22 mouse cellular contexts compared by ENCODE assay signal in genomic region chr16:38760239-38760638, GRCm38 (mm10). TPM values are rescaled to one million over a fixed set of nuclear protein-coding genes. Genes with fewer than 3 reads are reported as not detected.
DNase-seq lines count a peak whose midpoint lies in the region; ATAC-seq and TF ChIP-seq lines count a peak whose summit lies in the region.
"Had no signal": no experiment of that assay in that cellular context is flagged by ENCODE, and none has a peak within 500 bp of the region (broad histone marks: within the 10 kb centered on the region; RNA-seq: fewer than 3 reads in every experiment).

No protein-coding gene starts in this region.

- no peaks in the 10 kb centered on the region for H3K27me3 ChIP-seq in heart, embryonic 10.5 days (ENCODE audit: insufficient read depth, poor library complexity, severe bottlenecking)
- no peaks in the 10 kb centered on the region for H3K27me3 ChIP-seq in kidney, postnatal 0 days (ENCODE audit: insufficient read depth, low read length)
- H3K27me3 ChIP-seq in kidney, embryonic 14.5 days (ENCODE audit: control insufficient read depth, insufficient read depth, low read length), result no peaks in the 10 kb centered on the region
- 0 out of 2 replicates have a peak, but pooled peaks cover 3% of the 10 kb centered on the region for H3K27me3 ChIP-seq in liver, postnatal 0 days (ENCODE audit: insufficient read depth, low read length)
- H3K27me3 ChIP-seq: forebrain, embryonic 13.5 days; heart, embryonic 15.5 days; hindbrain, embryonic 12.5 days had no signal

- WGBS in heart, embryonic 10.5 days, result 91% methylated on average over 5 of the region's 5 CpGs
- 84% methylated on average over 5 of the region's 5 CpGs for WGBS in kidney, postnatal 0 days
- WGBS in kidney, embryonic 14.5 days, result 88% methylated on average over 5 of the region's 5 CpGs
- 81% methylated on average over 5 of the region's 5 CpGs for WGBS in liver, postnatal 0 days (ENCODE audit: insufficient replicate concordance)

- no peak overlapping the region for H3K27ac ChIP-seq in heart, embryonic 10.5 days
- H3K27ac ChIP-seq in kidney, postnatal 0 days, result peak overlapping the region; percentile 21; the same call in 1 of the 2 replicates
- H3K27ac ChIP-seq in kidney, embryonic 14.5 days (ENCODE audit: low read depth, low read length), result no peak overlapping the region
- peak overlapping the region; percentile 41 for H3K27ac ChIP-seq in liver, postnatal 0 days (ENCODE audit: low read depth)
- H3K27ac ChIP-seq in brown adipose tissue, adult 24 weeks (replicated peaks; ENCODE audit: low read depth, low read length), result 0 out of 2 replicates have a peak overlapping the region, but pooled peaks have one; percentile 21
- H3K27ac ChIP-seq: forebrain, embryonic 13.5 days; heart, embryonic 15.5 days; hindbrain, embryonic 12.5 days had no signal

- H3K4me3 ChIP-seq in heart, embryonic 10.5 days, result no peak overlapping the region
- no peak overlapping the region for H3K4me3 ChIP-seq in kidney, postnatal 0 days (replicated peaks; ENCODE audit: low read depth, low read length)
- H3K4me3 ChIP-seq in kidney, embryonic 14.5 days (ENCODE audit: low read length), result no peak overlapping the region
- no peak overlapping the region for H3K4me3 ChIP-seq in liver, postnatal 0 days (ENCODE audit: low read depth, low read length)
- no peak overlapping the region for H3K4me3 ChIP-seq in brown adipose tissue, adult 24 weeks (ENCODE audit: insufficient read depth, low read depth, low read length)
- H3K4me3 ChIP-seq: forebrain, embryonic 13.5 days; gastrocnemius, adult 2 months; heart, embryonic 15.5 days; hindbrain, embryonic 12.5 days had no signal

- DNase-seq in heart, embryonic 10.5 days (ENCODE audit: low spot score), result peak; percentile 22
- no peak for DNase-seq in heart, postnatal 36 days
- no peak for DNase-seq in kidney, postnatal 0 days (ENCODE audit: low spot score)
- no peak for DNase-seq in liver, postnatal 0 days
- DNase-seq in liver, result no peak
- no peak for DNase-seq in lung, postnatal 36 days
- DNase-seq: adrenal gland, postnatal 10 days; cerebellum, adult 18-20 months; cerebellum, adult 9-11 months; cerebellum, postnatal 36 days; forebrain, postnatal 0 days; gastrocnemius, adult 2 months; gastrocnemius, postnatal 25 days had no signal

- H3K4me1 ChIP-seq in heart, embryonic 10.5 days, result peaks cover 18% of the 10 kb centered on the region; the same call in 1 of the 2 replicates
- H3K4me1 ChIP-seq in kidney, postnatal 0 days (replicated peaks; ENCODE audit: insufficient read depth, low read length), result peaks cover 4% of the 10 kb centered on the region
- H3K4me1 ChIP-seq in kidney, embryonic 14.5 days (ENCODE audit: control insufficient read depth, insufficient read depth, low read length), result no peaks in the 10 kb centered on the region
- H3K4me1 ChIP-seq in liver, postnatal 0 days (ENCODE audit: insufficient read depth), result peaks cover 4% of the 10 kb centered on the region; the same call in 1 of the 2 replicates
- peaks cover 31% of the 10 kb centered on the region for H3K4me1 ChIP-seq in brown adipose tissue, adult 24 weeks (ENCODE audit: control insufficient read depth, insufficient read depth, insufficient read length, low read length)
- H3K4me1 ChIP-seq: hindbrain, embryonic 12.5 days had no signal

- ATAC-seq in kidney, postnatal 0 days (replicated peaks; ENCODE audit: low FRiP score, low read depth), result 0 out of 2 replicates have a peak, but pooled peaks have one; percentile 38
- ATAC-seq in kidney, embryonic 14.5 days (ENCODE audit: low FRiP score, low TSS enrichment), result no peak
- ATAC-seq in liver, postnatal 0 days, result no peak
- ATAC-seq: forebrain, embryonic 13.5 days; forebrain, postnatal 0 days; hindbrain, embryonic 16.5 days had no signal

- TF ChIP-seq CTCF in kidney, postnatal 0 days (IDR thresholded peaks at IDR 0.05; ENCODE audit: low read depth), result no peak
- no peak for TF ChIP-seq CTCF in liver, postnatal 0 days (IDR thresholded peaks at IDR 0.05; ENCODE audit: low read depth)

- no peak overlapping the region for H3K9ac ChIP-seq in kidney, postnatal 0 days (ENCODE audit: low read depth, low read length)
- no peak overlapping the region for H3K9ac ChIP-seq in kidney, embryonic 14.5 days (ENCODE audit: low read depth, low read length)
- no peak overlapping the region for H3K9ac ChIP-seq in liver, postnatal 0 days (replicated peaks)
- H3K9ac ChIP-seq: forebrain, embryonic 13.5 days; forebrain, postnatal 0 days; heart, embryonic 15.5 days; hindbrain, embryonic 12.5 days had no signal

- no peak overlapping the region for H3K4me2 ChIP-seq in kidney, postnatal 0 days (ENCODE audit: low read length)
- H3K4me2 ChIP-seq in kidney, embryonic 14.5 days (replicated peaks; ENCODE audit: low read depth, low read length), result no peak overlapping the region
- no peak overlapping the region for H3K4me2 ChIP-seq in liver, postnatal 0 days (ENCODE audit: low read depth, low read length)
- H3K4me2 ChIP-seq: forebrain, embryonic 13.5 days; heart, embryonic 11.5 days; heart, embryonic 15.5 days; hindbrain, embryonic 12.5 days had no signal

- no peak for TF ChIP-seq EP300 in liver, postnatal 0 days (IDR thresholded peaks at IDR 0.05; ENCODE audit: low read depth)

- peaks cover 40% of the 10 kb centered on the region for H3K36me3 ChIP-seq in heart, embryonic 10.5 days
- H3K36me3 ChIP-seq in kidney, postnatal 0 days (ENCODE audit: insufficient read depth, low read length), result 0 out of 2 replicates have a peak, but pooled peaks cover 2% of the 10 kb centered on the region
- H3K36me3 ChIP-seq in kidney, embryonic 14.5 days (ENCODE audit: control insufficient read depth, insufficient read depth, low read length), result peaks cover 14% of the 10 kb centered on the region; the same call in 1 of the 2 replicates
- H3K36me3 ChIP-seq in liver, postnatal 0 days (replicated peaks; ENCODE audit: insufficient read depth, low read length), result no peaks in the 10 kb centered on the region

- intact Hi-C loops in heart, postnatal 36 days (cut with DNase I), result loop anchor here (2.0 to 5.0 kb wide), 2 partner anchors 17 to 52 kb away; partner anchors contain the start of gene B4galt4

- no peaks in the 10 kb centered on the region for H3K9me3 ChIP-seq in heart, embryonic 10.5 days
- H3K9me3 ChIP-seq in kidney, postnatal 0 days (replicated peaks; ENCODE audit: low read length), result no peaks in the 10 kb centered on the region
- H3K9me3 ChIP-seq in kidney, embryonic 14.5 days (ENCODE audit: control insufficient read depth, low read length), result no peaks in the 10 kb centered on the region
- H3K9me3 ChIP-seq in liver, postnatal 0 days (ENCODE audit: low read length), result no peaks in the 10 kb centered on the region
- H3K9me3 ChIP-seq: forebrain, embryonic 13.5 days; heart, embryonic 15.5 days; hindbrain, embryonic 12.5 days had no signal

RNA-seq across cellular contexts. Expression of gene B4galt4, which starts 18.2 kb away (rescaled TPM):
- polyA plus RNA-seq in heart, embryonic 10.5 days (2016; fragmentation: Nextera tagmentation; extraction: Ambion mirVana), result 28.5 and 34.6 TPM in 2 replicates
- 10 to 100 TPM; 10.1 to 11.9 TPM for total RNA-seq in heart, postnatal 36 days (2021)
- 28.8 and 29.9 TPM in 2 replicates for polyA plus RNA-seq in kidney, postnatal 0 days (2015; fragmentation: Nextera tagmentation; extraction: Ambion mirVana)
- polyA plus RNA-seq in kidney, embryonic 14.5 days (2014; fragmentation: Nextera tagmentation; extraction: Ambion mirVana), result 24.5 and 32.7 TPM in 2 replicates
- 3.0 and 3.4 TPM in 2 replicates for polyA plus RNA-seq in liver, postnatal 0 days (2015; fragmentation: Nextera tagmentation; extraction: Ambion mirVana)
- 2.4 and 3.5 TPM in 2 replicates for polyA plus RNA-seq in brown adipose tissue, adult 24 weeks (2012; ENCODE audit: insufficient read depth, insufficient read length, missing spikeins)
- total RNA-seq: MEL had no signal

RNA-seq across cellular contexts. Expression of gene Upk1b, which starts 39.9 kb away (rescaled TPM):
- 40.6 and 43.0 TPM in 2 replicates for polyA plus RNA-seq in heart, embryonic 10.5 days (2016; fragmentation: Nextera tagmentation; extraction: Ambion mirVana)
- total RNA-seq in heart, postnatal 36 days (2021), result 1 to 10 TPM; 3.1 to 5.9 TPM
- 33.9 and 47.9 TPM in 2 replicates for polyA plus RNA-seq in kidney, postnatal 0 days (2015; fragmentation: Nextera tagmentation; extraction: Ambion mirVana)
- 1.6 and 2.2 TPM in 2 replicates for polyA plus RNA-seq in kidney, embryonic 14.5 days (2014; fragmentation: Nextera tagmentation; extraction: Ambion mirVana)
- polyA plus RNA-seq in liver, postnatal 0 days (2015; fragmentation: Nextera tagmentation; extraction: Ambion mirVana), result 2.6 and 2.8 TPM in 2 replicates
- not detected in 2 replicates for polyA plus RNA-seq in brown adipose tissue, adult 24 weeks (2012; ENCODE audit: insufficient read depth, insufficient read length, missing spikeins)
- total RNA-seq: gastrocnemius, adult 2 months; gastrocnemius, postnatal 25 days; granulocyte monocyte progenitor cell, adult 5-6 weeks; MEL had no signal
- polyA plus RNA-seq: forebrain, embryonic 13.5 days had no signal

RNA-seq across cellular contexts. Expression of gene Arhgap31, which starts 47.2 kb away (rescaled TPM):
- 27.7 and 37.4 TPM in 2 replicates for polyA plus RNA-seq in heart, embryonic 10.5 days (2016; fragmentation: Nextera tagmentation; extraction: Ambion mirVana)
- 10 to 100 TPM; 37.4 to 43.5 TPM for total RNA-seq in heart, postnatal 36 days (2021)
- 5.4 and 5.9 TPM in 2 replicates for polyA plus RNA-seq in kidney, postnatal 0 days (2015; fragmentation: Nextera tagmentation; extraction: Ambion mirVana)
- 7.3 and 10.0 TPM in 2 replicates for polyA plus RNA-seq in kidney, embryonic 14.5 days (2014; fragmentation: Nextera tagmentation; extraction: Ambion mirVana)
- polyA plus RNA-seq in liver, postnatal 0 days (2015; fragmentation: Nextera tagmentation; extraction: Ambion mirVana), result 1.6 and 1.7 TPM in 2 replicates
- 7.5 and 9.7 TPM in 2 replicates for polyA plus RNA-seq in brown adipose tissue, adult 24 weeks (2012; ENCODE audit: insufficient read depth, insufficient read length, missing spikeins)

Comparison
In these comparisons a context has a peak if more than half of its experiments do, and no peak if none do; other contexts are left out.
1. H3K27ac ChIP-seq: peak in kidney, postnatal 0 days (single experiment), liver, postnatal 0 days (single experiment) and brown adipose tissue, adult 24 weeks (single experiment); none in heart, embryonic 10.5 days (single experiment) and kidney, embryonic 14.5 days (single experiment).